Mouse (Mus musculus) liver, embryonic 13.5 days (tissue): ENCODE results near the gene Cd79a. TPM values are rescaled to one million over a fixed set of nuclear protein-coding genes. Genes with fewer than 3 reads are reported as not detected.
"Not testable (repeated sequence)": the region's sequence is repeated elsewhere in the genome, so short reads cannot be mapped to it uniquely, and the experiment has no call there.

Experiments used
- ATAC-seq: fragments of 200-750 bp; cut with Nextera tagmentation; 2 replicates; pipeline ENCODE4 v1.8.0; 2017; ENCODE audit warnings: low read depth, mild to moderate bottlenecking, moderate number of reproducible peaks, moderate library complexity
- DNase-seq: peaks from one replicate; pipeline ENCODE4 v3.0.0; 2022
- H3K27ac ChIP-seq: fragments of 300-500 bp; sonication (generic); 2 replicates; pipeline ENCODE4 v1.5.1; 2015; ENCODE audit warnings: moderate library complexity, mild to moderate bottlenecking, inconsistent platforms
- H3K27me3 ChIP-seq: fragments of 300-500 bp; sonication (generic); 2 replicates; pipeline ENCODE4 v1.6.1; 2015; ENCODE audit warnings: mild to moderate bottlenecking, inconsistent platforms
- H3K36me3 ChIP-seq: fragments of 300-500 bp; sonication (generic); 2 replicates; pipeline ENCODE4 v1.6.1; 2015; ENCODE audit warnings: mild to moderate bottlenecking, inconsistent platforms
- H3K4me1 ChIP-seq: fragments of 300-500 bp; sonication (generic); replicated peaks from 2 replicates; pipeline ENCODE4 v1.6.1; 2015; ENCODE audit warnings: inconsistent platforms
- H3K4me2 ChIP-seq: fragments of 300-500 bp; sonication (generic); 2 replicates; pipeline ENCODE4 v1.6.1; 2015; ENCODE audit warnings: inconsistent platforms, mild to moderate bottlenecking, moderate library complexity
- H3K4me3 ChIP-seq: fragments of 300-500 bp; sonication (generic); replicated peaks from 2 replicates; pipeline ENCODE4 v1.5.1; 2015; ENCODE audit warnings: mild to moderate bottlenecking, inconsistent platforms
- H3K9ac ChIP-seq: fragments of 300-500 bp; sonication (generic); 2 replicates; pipeline ENCODE4 v1.6.1; 2015; ENCODE audit warnings: mild to moderate bottlenecking, inconsistent platforms
- H3K9me3 ChIP-seq: fragments of 300-500 bp; sonication (generic); replicated peaks from 2 replicates; pipeline ENCODE4 v1.6.1; 2016; ENCODE audit warnings: inconsistent platforms
- WGBS: fragments of 180-500 bp; shearing (Covaris S2); methylation state at CpG from one replicate; pipeline ENCODE4 v1.1.7; 2015; ENCODE audit not compliant: insufficient replicate concordance; 5-methylcytosine and 5-hydroxymethylcytosine counted together
- polyA plus RNA-seq: library from polyadenylated mRNA; unstranded; fragments of >200 nt; fragmentation: Nextera tagmentation; extraction: Ambion mirVana; gene quantifications from 2 replicates; pipeline ENCODE4 v1.2.1, GENCODE M21; 2015

Cd79a gene
- polyA plus RNA-seq, 1 experiment from 2014 or later = 0.61 TPM

- Histone ChIP-seq H3K4me2 (peak overlapping the region; percentile 94), H3K4me3 (peak overlapping the region; percentile 100), H3K36me3 (peaks cover 64% of the 10 kb centered on the region), H3K9me3 (no peaks in the 10 kb centered on the region), H3K9ac (peak overlapping the region; percentile 100), H3K27ac (peak overlapping the region; percentile 98), H3K4me1 (peaks cover 65% of the 10 kb centered on the region), H3K27me3 (no peaks in the 10 kb centered on the region)
- DNase-seq (no peak), ATAC-seq (no peak)
- WGBS = 59% methylated on average over 4 of the region's 4 CpGs
Observed at GRCm38 (mm10) chr7:24887096-24887495, 10.1 kb upstream of the Cd79a start.

- ATAC-seq (peak; percentile 7), DNase-seq (no peak)
- H3K4me1 ChIP-seq = peaks cover 60% of the 10 kb centered on the region
- H3K4me2 ChIP-seq = no peak overlapping the region
- H3K4me3 ChIP-seq = no peak overlapping the region
- 78% methylated on average over 6 of the region's 6 CpGs for WGBS
- no peaks in the 10 kb centered on the region for H3K9me3 ChIP-seq
- H3K36me3 ChIP-seq = peaks cover 64% of the 10 kb centered on the region
- H3K27me3 ChIP-seq = no peaks in the 10 kb centered on the region
- H3K27ac ChIP-seq = peak overlapping the region; percentile 67
- 0 out of 2 replicates have a peak overlapping the region, but pooled peaks have one; percentile 3 for H3K9ac ChIP-seq
Observed at GRCm38 (mm10) chr7:24889431-24890220, 7.6 kb upstream of the Cd79a start.

GRCm38 (mm10) chr7:24890281-24891216 lies 6.6 kb upstream of the Cd79a start:
- H3K27ac ChIP-seq = peak overlapping the region; percentile 67
- no peak overlapping the region for H3K4me2 ChIP-seq
- H3K36me3 ChIP-seq = peaks cover 59% of the 10 kb centered on the region
- no peak overlapping the region for H3K9ac ChIP-seq
- no peak overlapping the region for H3K4me3 ChIP-seq
- peaks cover 57% of the 10 kb centered on the region for H3K4me1 ChIP-seq
- no peaks in the 10 kb centered on the region for H3K9me3 ChIP-seq
- no peaks in the 10 kb centered on the region for H3K27me3 ChIP-seq
- 17% methylated on average over 10 of the region's 10 CpGs for WGBS
- peak; percentile 61 for ATAC-seq
- DNase-seq = peak; percentile 66

- Histone ChIP-seq H3K4me3 (no peak overlapping the region), H3K27ac (peak overlapping the region; percentile 59), H3K4me1 (peaks cover 48% of the 10 kb centered on the region), H3K36me3 (peaks cover 50% of the 10 kb centered on the region), H3K9ac (peak overlapping the region; percentile 8; the same call in 1 of the 2 replicates), H3K9me3 (no peaks in the 10 kb centered on the region), H3K4me2 (no peak overlapping the region), H3K27me3 (no peaks in the 10 kb centered on the region)
- 54% methylated on average over 3 of the region's 3 CpGs for WGBS
- no peak for DNase-seq
- no peak for ATAC-seq
Observed at GRCm38 (mm10) chr7:24891241-24892124, 5.7 kb upstream of the Cd79a start.

- Histone ChIP-seq H3K9ac (no peak overlapping the region), H3K27ac (peak overlapping the region; percentile 59), H3K4me2 (no peak overlapping the region), H3K4me1 (peaks cover 43% of the 10 kb centered on the region), H3K4me3 (no peak overlapping the region), H3K36me3 (peaks cover 43% of the 10 kb centered on the region), H3K27me3 (no peaks in the 10 kb centered on the region), H3K9me3 (no peaks in the 10 kb centered on the region)
- 66% methylated on average over 2 of the region's 2 CpGs for WGBS
- ATAC-seq = no peak
- no peak for DNase-seq
Observed at GRCm38 (mm10) chr7:24892125-24892583, 5.0 kb upstream of the Cd79a start.

- 63% methylated on average over 2 of the region's 2 CpGs for WGBS
- DNase-seq, H3K27me3 ChIP-seq, H3K4me2 ChIP-seq, H3K9ac ChIP-seq, H3K9me3 ChIP-seq, H3K4me3 ChIP-seq, ATAC-seq, H3K27ac ChIP-seq, H3K36me3 ChIP-seq: not testable (repeated sequence)
- peaks cover 21% of the 10 kb centered on the region for H3K4me1 ChIP-seq
Observed at GRCm38 (mm10) chr7:24895749-24896148, 1.4 kb upstream of the Cd79a start.

GRCm38 (mm10) chr7:24896269-24896668 lies 912 bp upstream of the Cd79a start:
- DNase-seq (no peak), ATAC-seq (no peak)
- Histone ChIP-seq H3K36me3 (peaks cover 3% of the 10 kb centered on the region), H3K4me2 (no peak overlapping the region), H3K4me1 (peaks cover 23% of the 10 kb centered on the region), H3K27me3 (no peaks in the 10 kb centered on the region), H3K9ac (no peak overlapping the region), H3K27ac (no peak overlapping the region), H3K9me3 (no peaks in the 10 kb centered on the region), H3K4me3 (no peak overlapping the region)
- WGBS = 85% methylated on average over 8 of the region's 8 CpGs

GRCm38 (mm10) chr7:24897959-24898358 lies 778 bp downstream of the Cd79a start:
- no peaks in the 10 kb centered on the region for H3K27me3 ChIP-seq
- H3K4me3 ChIP-seq = no peak overlapping the region
- H3K9me3 ChIP-seq = no peaks in the 10 kb centered on the region
- ATAC-seq = no peak
- WGBS = 62% methylated on average over 5 of the region's 5 CpGs
- no peak overlapping the region for H3K27ac ChIP-seq
- H3K36me3 ChIP-seq = no peaks in the 10 kb centered on the region
- DNase-seq = no peak
- no peak overlapping the region for H3K9ac ChIP-seq
- H3K4me2 ChIP-seq = no peak overlapping the region
- peaks cover 31% of the 10 kb centered on the region for H3K4me1 ChIP-seq

- 33% methylated on average over 6 of the region's 6 CpGs for WGBS
- no peak for DNase-seq
- Histone ChIP-seq H3K9me3 (no peaks in the 10 kb centered on the region), H3K4me1 (peaks cover 55% of the 10 kb centered on the region), H3K27ac (peak overlapping the region; percentile 13; the same call in 1 of the 2 replicates), H3K36me3 (peaks cover 2% of the 10 kb centered on the region; the same call in 1 of the 2 replicates), H3K4me2 (no peak overlapping the region), H3K27me3 (no peaks in the 10 kb centered on the region), H3K9ac (no peak overlapping the region), H3K4me3 (no peak overlapping the region)
- no peak for ATAC-seq
Observed at GRCm38 (mm10) chr7:24901114-24901513, 3.9 kb downstream of the Cd79a start.

- H3K4me3 ChIP-seq = peak overlapping the region; percentile 78; the same call in 1 of the 2 replicates
Observed at GRCm38 (mm10) chr7:24901842-24902241, 4.7 kb downstream of the Cd79a start.

More at GRCm38 (mm10) chr7:24901842-24902241, 4.7 kb downstream of the Cd79a start:
- no peaks in the 10 kb centered on the region for H3K27me3 ChIP-seq
- H3K36me3 ChIP-seq = peaks cover 6% of the 10 kb centered on the region; the same call in 1 of the 2 replicates
- no peaks in the 10 kb centered on the region for H3K9me3 ChIP-seq
- peak overlapping the region; percentile 80 for H3K9ac ChIP-seq
- peak overlapping the region; percentile 91 for H3K27ac ChIP-seq
- WGBS = 13% methylated on average over 1 of the region's 1 CpGs
- peaks cover 63% of the 10 kb centered on the region for H3K4me1 ChIP-seq
- no peak for DNase-seq
- peak overlapping the region; percentile 93 for H3K4me2 ChIP-seq
- ATAC-seq = no peak
